Mouse (Mus musculus) heart, postnatal 0 days (tissue): Measurements from ENCODE around the gene Gm37240.

Source experiments
- CTCF ChIP-seq: IDR thresholded peaks from 2 replicates; pipeline ENCODE4 v1.5.1; 2016; ENCODE audit warnings: antibody characterized with exemption, control low read depth, low read depth
- EP300 ChIP-seq: IDR thresholded peaks from 2 replicates; pipeline ENCODE4 v1.6.1; 2016; ENCODE audit warnings: antibody characterized with exemption, low read depth

DNA sequence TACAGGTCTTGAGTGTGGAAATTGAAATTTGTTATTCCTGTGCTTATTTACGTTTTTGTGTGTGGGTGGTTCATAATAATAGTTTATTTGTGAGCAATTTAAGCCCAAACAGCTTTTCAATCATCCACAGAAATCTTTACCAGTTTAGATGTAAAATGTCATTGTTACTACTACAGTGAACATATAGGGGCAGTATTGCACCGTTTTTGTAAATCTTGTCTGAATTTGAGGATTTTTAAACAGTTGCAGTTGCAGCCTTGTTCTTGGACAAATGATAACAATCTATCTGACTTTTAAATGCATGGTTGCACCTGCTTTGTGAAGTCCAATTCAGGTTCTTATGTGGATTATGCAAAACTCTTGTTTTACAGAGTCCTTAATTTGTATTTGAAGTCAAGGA is 951.1 kb downstream of the Gm37240 start:
- TF ChIP-seq CTCF, result peak; percentile 21; the same call in 1 of the 2 replicates
- no peak for TF ChIP-seq EP300
